Mouse (Mus musculus): Measurements from ENCODE around the gene Pola2.

The Pola2 gene

GRCm38 (mm10) chr19:5910221-5910620 lies 53.8 kb downstream of the Pola2 start:
- DNase-seq (ENCODE audit: extremely low spot score, low spot score), result no peak

- no peak for DNase-seq (ENCODE audit: extremely low spot score, low spot score)
Observed at GRCm38 (mm10) chr19:5907275-5907674, 56.7 kb downstream of the Pola2 start.

- DNase-seq (ENCODE audit: extremely low spot score, low spot score), result peak; percentile 94
Observed at GRCm38 (mm10) chr19:5894002-5894678, 69.9 kb downstream of the Pola2 start, which contains the start of gene Tigd3. Gene Tigd3, minus strand, starts transcription at chr19:5894149.

GRCm38 (mm10) chr19:5893282-5894001 lies 70.6 kb downstream of the Pola2 start:
- no peak for DNase-seq (ENCODE audit: extremely low spot score, low spot score)

GRCm38 (mm10) chr19:5892735-5893134 lies 71.3 kb downstream of the Pola2 start:
- no peak for DNase-seq (ENCODE audit: extremely low spot score, low spot score)

GRCm38 (mm10) chr19:5892262-5892661 lies 71.7 kb downstream of the Pola2 start:
- DNase-seq (ENCODE audit: extremely low spot score, low spot score), result no peak

- no peak for DNase-seq (ENCODE audit: extremely low spot score, low spot score)
Observed at GRCm38 (mm10) chr19:5891521-5892258, 72.3 kb downstream of the Pola2 start.
